Mouse (Mus musculus) neural tube, embryonic 11.5 days (tissue): ENCODE results near the gene Kin. TPM values are rescaled to one million over a fixed set of nuclear protein-coding genes. Genes with fewer than 3 reads are reported as not detected.
A peak's percentile ranks its signal among the peaks of the same experiment; 100 is the strongest.

Source experiments
- ATAC-seq: fragments of 200-750 bp; cut with Nextera tagmentation; 2 replicates; pipeline ENCODE4 v1.8.0; 2017; ENCODE audit warnings: moderate number of reproducible peaks, mild to moderate bottlenecking, moderate TSS enrichment, moderate library complexity; ENCODE audit not compliant: insufficient read depth, low FRiP score, low TSS enrichment
- DNase-seq: peaks from one replicate; pipeline ENCODE4 v3.0.0-alpha.2; 2015; ENCODE audit warnings: low spot score
- H3K27ac ChIP-seq: fragments of 300-500 bp; sonication (generic); 2 replicates; pipeline ENCODE4 v1.5.1; 2014; ENCODE audit warnings: low read depth, mild to moderate bottlenecking, low read length
- H3K27me3 ChIP-seq: fragments of 300-500 bp; sonication (generic); 2 replicates; pipeline ENCODE4 v1.6.1; 2014; ENCODE audit warnings: mild to moderate bottlenecking, low read length, mixed read lengths; ENCODE audit not compliant: control insufficient read depth, insufficient read depth
- H3K36me3 ChIP-seq: fragments of 300-500 bp; sonication (generic); 2 replicates; pipeline ENCODE4 v1.6.1; 2014; ENCODE audit warnings: mild to moderate bottlenecking, low read length, moderate library complexity, mixed read lengths; ENCODE audit not compliant: control insufficient read depth, insufficient read depth
- H3K4me1 ChIP-seq: fragments of 300-500 bp; sonication (generic); 2 replicates; pipeline ENCODE4 v1.6.1; 2014; ENCODE audit warnings: low read length, mixed read lengths; ENCODE audit not compliant: control insufficient read depth, insufficient read depth
- H3K4me2 ChIP-seq: fragments of 300-500 bp; sonication (generic); 2 replicates; pipeline ENCODE4 v1.6.1; 2014; ENCODE audit warnings: low read depth, mild to moderate bottlenecking, moderate library complexity
- H3K4me3 ChIP-seq: fragments of 300-500 bp; sonication (generic); 2 replicates; pipeline ENCODE4 v1.5.1; 2014; ENCODE audit warnings: low read depth, low read length
- H3K9ac ChIP-seq: fragments of 300-500 bp; sonication (generic); 2 replicates; pipeline ENCODE4 v1.6.1; 2014; ENCODE audit warnings: mild to moderate bottlenecking, low read length
- H3K9me3 ChIP-seq: fragments of 300-500 bp; sonication (generic); 2 replicates; pipeline ENCODE4 v1.6.1; 2016; ENCODE audit warnings: low read length; ENCODE audit not compliant: control insufficient read depth
- WGBS: fragments of 180-500 bp; shearing (Covaris S2); extraction: QIAGEN DNeasy Blood & Tissue Kit; methylation state at CpG from one replicate; pipeline ENCODE4 v1.1.7; 2014; 5-methylcytosine and 5-hydroxymethylcytosine counted together
- polyA plus RNA-seq: library from polyadenylated mRNA; unstranded; fragments of >200 nt; fragmentation: Nextera tagmentation; extraction: Ambion mirVana; gene quantifications from 2 replicates; pipeline ENCODE4 v1.2.1, GENCODE M21; 2014

Kin gene
- 39.4 and 42.5 TPM in 2 replicates for polyA plus RNA-seq

- Histone ChIP-seq H3K9ac (peak within 1 kb of the TSS; percentile 98), H3K4me1 (peaks cover 12% of the 10 kb centered on the region), H3K4me3 (peak within 1 kb of the TSS; percentile 87), H3K27me3 (no peaks in the 10 kb centered on the region), H3K4me2 (peak within 1 kb of the TSS; percentile 71), H3K27ac (peak within 1 kb of the TSS; percentile 91), H3K9me3 (no peaks in the 10 kb centered on the region), H3K36me3 (no peaks in the 10 kb centered on the region)
- ATAC-seq: peak; percentile 97
- DNase-seq: peak; percentile 98
- under 1% methylated on average over 61 of the region's 61 CpGs for WGBS
These were observed at the start of gene Kin, which contains the start of gene Atp5c1 for GRCm38 (mm10) chr2:10080310-10081010. Kin (plus strand) TSS chr2:10080593. Atp5c1 (minus strand) TSS chr2:10080510.

- 73% methylated on average over 4 of the region's 4 CpGs for WGBS
- H3K4me1 ChIP-seq: no peaks in the 10 kb centered on the region
These were observed 46.7 kb upstream of the Kin start for GRCm38 (mm10) chr2:10033684-10034083.

GRCm38 (mm10) chr2:10034976-10035375 is 45.4 kb upstream of the Kin start:
- ATAC-seq: no peak
- 87% methylated on average over 3 of the region's 3 CpGs for WGBS

More at GRCm38 (mm10) chr2:10033684-10034083, 46.7 kb upstream of the Kin start:
- H3K9ac ChIP-seq: no peak overlapping the region
- ATAC-seq (no peak), DNase-seq (no peak)
- no peak overlapping the region for H3K4me2 ChIP-seq
- H3K4me3 ChIP-seq: no peak overlapping the region
- H3K36me3 ChIP-seq: no peaks in the 10 kb centered on the region
- no peaks in the 10 kb centered on the region for H3K9me3 ChIP-seq
- no peaks in the 10 kb centered on the region for H3K27me3 ChIP-seq
- no peak overlapping the region for H3K27ac ChIP-seq

GRCm38 (mm10) chr2:10047758-10048436 is 32.5 kb upstream of the Kin start:
- Histone ChIP-seq H3K4me3 (peak overlapping the region; percentile 96), H3K9ac (peak overlapping the region; percentile 82), H3K36me3 (no peaks in the 10 kb centered on the region), H3K27ac (no peak overlapping the region), H3K27me3 (no peaks in the 10 kb centered on the region), H3K9me3 (no peaks in the 10 kb centered on the region), H3K4me1 (peaks cover 9% of the 10 kb centered on the region), H3K4me2 (peak overlapping the region; percentile 88)
- peak; percentile 33 for DNase-seq
- peak; percentile 70 for ATAC-seq
- WGBS: 1% methylated on average over 47 of the region's 47 CpGs

More at GRCm38 (mm10) chr2:10034976-10035375, 45.4 kb upstream of the Kin start:
- Histone ChIP-seq H3K36me3 (peaks cover 3% of the 10 kb centered on the region; the same call in 1 of the 2 replicates), H3K4me1 (no peaks in the 10 kb centered on the region), H3K9ac (no peak overlapping the region), H3K4me2 (no peak overlapping the region), H3K4me3 (no peak overlapping the region), H3K9me3 (no peaks in the 10 kb centered on the region), H3K27ac (no peak overlapping the region), H3K27me3 (no peaks in the 10 kb centered on the region)
- DNase-seq: no peak

- H3K4me2 ChIP-seq: peak within 1 kb of the TSS; percentile 88
- no peaks in the 10 kb centered on the region for H3K27me3 ChIP-seq
- no peaks in the 10 kb centered on the region for H3K36me3 ChIP-seq
- DNase-seq (peak; percentile 94), ATAC-seq (peak; percentile 93)
- no peaks in the 10 kb centered on the region for H3K9me3 ChIP-seq
- peak within 1 kb of the TSS; percentile 82 for H3K9ac ChIP-seq
- 0% methylated on average over 36 of the region's 36 CpGs for WGBS
- H3K27ac ChIP-seq: no peak within 1 kb of the TSS
- H3K4me1 ChIP-seq: peaks cover 9% of the 10 kb centered on the region
- peak within 1 kb of the TSS; percentile 96 for H3K4me3 ChIP-seq
These were observed 31.9 kb upstream of the Kin start, which contains the start of gene Taf3 for GRCm38 (mm10) chr2:10048461-10048860. Taf3 (minus strand) TSS chr2:10048596.

GRCm38 (mm10) chr2:10049456-10049855 is 30.9 kb upstream of the Kin start:
- no peaks in the 10 kb centered on the region for H3K27me3 ChIP-seq
- no peak overlapping the region for H3K9ac ChIP-seq
- peak overlapping the region; percentile 96 for H3K4me3 ChIP-seq
- H3K9me3 ChIP-seq: no peaks in the 10 kb centered on the region
- DNase-seq (no peak), ATAC-seq (no peak)
- H3K4me1 ChIP-seq: peaks cover 9% of the 10 kb centered on the region
- H3K27ac ChIP-seq: no peak overlapping the region
- peak overlapping the region; percentile 53 for H3K4me2 ChIP-seq
- WGBS: 10% methylated on average over 10 of the region's 10 CpGs
- H3K36me3 ChIP-seq: no peaks in the 10 kb centered on the region; the same call in 1 of the 2 replicates

GRCm38 (mm10) chr2:10050878-10051277 is 29.5 kb upstream of the Kin start:
- Histone ChIP-seq H3K4me3 (no peak overlapping the region), H3K27me3 (no peaks in the 10 kb centered on the region), H3K36me3 (no peaks in the 10 kb centered on the region; the same call in 1 of the 2 replicates), H3K9me3 (no peaks in the 10 kb centered on the region), H3K4me1 (peaks cover 9% of the 10 kb centered on the region), H3K4me2 (no peak overlapping the region), H3K27ac (no peak overlapping the region), H3K9ac (no peak overlapping the region)
- ATAC-seq (no peak), DNase-seq (no peak)
- 79% methylated on average over 3 of the region's 3 CpGs for WGBS

GRCm38 (mm10) chr2:10051996-10052395 is 28.4 kb upstream of the Kin start:
- Histone ChIP-seq H3K27ac (no peak overlapping the region), H3K4me2 (no peak overlapping the region), H3K4me3 (no peak overlapping the region), H3K27me3 (no peaks in the 10 kb centered on the region), H3K9ac (no peak overlapping the region), H3K36me3 (no peaks in the 10 kb centered on the region; the same call in 1 of the 2 replicates), H3K4me1 (peaks cover 7% of the 10 kb centered on the region), H3K9me3 (no peaks in the 10 kb centered on the region)
- no peak for ATAC-seq
- DNase-seq: no peak
- WGBS: 90% methylated on average over 1 of the region's 1 CpGs
